Mouse (Mus musculus) thymus, adult 2 months (tissue): ENCODE measurements around the gene Hrh2.

Experiments
- CTCF ChIP-seq: fragments of 200-500 bp; IDR thresholded peaks from 2 replicates; pipeline ENCODE4 v1.5.1; 2012; ENCODE audit warnings: mild to moderate bottlenecking, control low read depth, low read length, moderate library complexity, borderline replicate concordance; ENCODE audit not compliant: control insufficient read depth, poor library complexity, insufficient read depth; ENCODE audit errors: extremely low read depth
- POLR2A ChIP-seq: fragments of 200-500 bp; IDR thresholded peaks from 2 replicates; pipeline ENCODE4 v1.6.1; 2012; ENCODE audit warnings: mild to moderate bottlenecking, low read length, control low read depth, moderate library complexity; ENCODE audit not compliant: control insufficient read depth, poor library complexity, insufficient read depth; ENCODE audit errors: extremely low read depth

- no peak for TF ChIP-seq CTCF
- no peak for TF ChIP-seq POLR2A
These were observed 57.1 kb downstream of the Hrh2 start for GRCm38 (mm10) chr13:54249007-54249406.
